Mouse (Mus musculus) intestine, embryonic 15.5 days (tissue): ENCODE results near the gene Neurl2. TPM values are rescaled to one million over a fixed set of nuclear protein-coding genes. Genes with fewer than 3 reads are reported as not detected.
"Not testable (repeated sequence)": the region's sequence is repeated elsewhere in the genome, so short reads cannot be mapped to it uniquely, and the experiment has no call there.

ENCODE experiments used
- ATAC-seq: fragments of 200-750 bp; cut with Nextera tagmentation; 2 replicates; pipeline ENCODE4 v1.8.0; 2017; ENCODE audit warnings: moderate TSS enrichment, moderate library complexity
- H3K27ac ChIP-seq: fragments of 300-500 bp; sonication (generic); 2 replicates; pipeline ENCODE4 v1.5.1; 2015; ENCODE audit warnings: mild to moderate bottlenecking, inconsistent platforms
- H3K27me3 ChIP-seq: fragments of 300-500 bp; sonication (generic); replicated peaks from 2 replicates; pipeline ENCODE4 v1.6.1; 2015; ENCODE audit warnings: inconsistent platforms
- H3K36me3 ChIP-seq: fragments of 300-500 bp; sonication (generic); 2 replicates; pipeline ENCODE4 v1.6.1; 2015; ENCODE audit warnings: inconsistent platforms
- H3K4me1 ChIP-seq: fragments of 300-500 bp; sonication (generic); replicated peaks from 2 replicates; pipeline ENCODE4 v1.6.1; 2015; ENCODE audit warnings: inconsistent platforms
- H3K4me2 ChIP-seq: fragments of 300-500 bp; sonication (generic); replicated peaks from 2 replicates; pipeline ENCODE4 v1.6.1; 2015; ENCODE audit warnings: mild to moderate bottlenecking, inconsistent platforms
- H3K4me3 ChIP-seq: fragments of 300-500 bp; sonication (generic); replicated peaks from 2 replicates; pipeline ENCODE4 v1.5.1; 2015; ENCODE audit warnings: inconsistent platforms
- H3K9ac ChIP-seq: fragments of 300-500 bp; sonication (generic); 2 replicates; pipeline ENCODE4 v1.6.1; 2015; ENCODE audit warnings: inconsistent platforms
- H3K9me3 ChIP-seq: fragments of 300-500 bp; sonication (generic); 2 replicates; pipeline ENCODE4 v1.6.1; 2016; ENCODE audit warnings: inconsistent platforms
- WGBS: fragments of 180-500 bp; shearing (Covaris S2); methylation state at CpG from one replicate; pipeline ENCODE4 v1.1.7; 2015; 5-methylcytosine and 5-hydroxymethylcytosine counted together
- polyA plus RNA-seq: library from polyadenylated mRNA; unstranded; fragments of >200 nt; fragmentation: Nextera tagmentation; extraction: Ambion mirVana; gene quantifications from 2 replicates; pipeline ENCODE4 v1.2.1, GENCODE M21; 2015

The Neurl2 gene
- polyA plus RNA-seq, 1 experiment from 2014 or later = 6.8 TPM

DNA sequence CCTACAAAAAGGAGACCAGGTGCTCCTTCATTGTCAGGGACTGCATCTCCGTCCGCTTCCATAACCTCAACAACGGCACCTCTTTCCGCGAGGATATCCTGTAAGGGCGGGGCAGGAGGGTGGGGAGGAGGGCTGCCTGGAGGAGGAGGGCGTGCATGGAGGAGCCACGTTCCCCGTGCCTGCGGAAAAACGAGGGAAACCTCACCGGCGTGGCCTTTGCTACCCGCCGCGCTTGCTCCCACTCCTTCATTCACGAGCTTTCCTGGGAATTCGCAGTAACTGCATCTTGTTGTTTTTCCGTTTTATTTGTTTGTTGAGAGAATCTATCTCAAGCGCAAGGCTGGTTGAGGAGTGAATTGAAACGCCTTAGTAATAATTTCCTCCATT, 27.9 kb downstream of the Neurl2 start:
- WGBS = under 1% methylated on average over 21 of the region's 21 CpGs
- peak overlapping the region; percentile 65 for H3K4me3 ChIP-seq
- H3K9me3 ChIP-seq = no peaks in the 10 kb centered on the region
- H3K27me3 ChIP-seq = no peaks in the 10 kb centered on the region
- H3K9ac ChIP-seq = peak overlapping the region; percentile 70
- peak overlapping the region; percentile 65 for H3K4me2 ChIP-seq
- peak; percentile 76 for ATAC-seq
- 0 out of 2 replicates have a peak, but pooled peaks cover 1% of the 10 kb centered on the region for H3K36me3 ChIP-seq
- peaks cover 15% of the 10 kb centered on the region for H3K4me1 ChIP-seq
- H3K27ac ChIP-seq = peak overlapping the region; percentile 83

DNA sequence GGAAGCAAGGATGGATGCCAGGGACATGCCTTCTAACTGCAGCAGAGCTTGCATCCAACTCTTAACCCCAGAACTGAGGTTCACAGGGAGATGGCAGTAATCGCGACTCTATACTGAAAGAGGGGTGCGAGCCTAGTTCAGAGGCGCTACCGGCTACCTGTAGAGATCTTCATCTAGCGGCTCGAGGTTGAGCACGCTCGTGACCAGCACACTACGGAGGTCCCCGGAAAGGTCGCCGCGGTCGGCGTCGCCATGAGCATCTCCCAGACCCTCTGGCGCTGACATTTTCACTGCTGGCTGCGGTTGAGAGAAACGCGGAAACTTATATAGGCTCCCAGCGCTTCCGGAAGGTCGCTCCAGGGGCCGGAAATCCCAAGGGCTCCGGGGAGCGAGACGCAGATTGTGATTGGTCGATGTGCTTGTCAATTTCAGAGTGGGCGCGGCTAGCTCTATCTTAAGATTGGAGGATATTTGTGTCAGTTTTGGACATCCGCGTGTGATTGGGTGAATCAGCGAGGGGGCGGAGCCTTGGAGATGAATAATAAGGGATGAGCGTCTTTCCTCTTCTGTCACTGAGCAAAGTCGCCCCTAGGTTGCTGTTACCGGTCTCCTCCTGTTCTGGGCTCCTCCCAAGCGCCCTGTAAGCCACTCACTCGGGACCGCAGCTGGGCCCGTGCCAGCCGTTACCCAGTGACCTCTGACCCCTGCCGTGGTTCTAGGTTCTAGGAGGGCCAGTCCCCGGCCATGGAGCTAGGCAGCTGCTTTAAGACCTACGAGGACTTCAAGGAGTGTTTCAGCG, 28.5 kb downstream of the Neurl2 start, which contains the start of the genes Acot8 and Zswim3:
TSS of gene Acot8 (minus strand) at position 350 of the 799 bp plus-strand sequence.
TSS of gene Zswim3 (plus strand) at position 566 of the 799 bp plus-strand sequence.
- Histone ChIP-seq H3K27me3 (no peaks in the 10 kb centered on the region), H3K27ac (peak within 1 kb of the TSS; percentile 83), H3K9me3 (no peaks in the 10 kb centered on the region), H3K4me1 (peaks cover 15% of the 10 kb centered on the region), H3K36me3 (0 out of 2 replicates have a peak, but pooled peaks cover 4% of the 10 kb centered on the region), H3K4me3 (peak within 1 kb of the TSS; percentile 65), H3K4me2 (peak within 1 kb of the TSS; percentile 65), H3K9ac (peak within 1 kb of the TSS; percentile 76)
- ATAC-seq = peak; percentile 97
- WGBS = under 1% methylated on average over 47 of the region's 47 CpGs

DNA sequence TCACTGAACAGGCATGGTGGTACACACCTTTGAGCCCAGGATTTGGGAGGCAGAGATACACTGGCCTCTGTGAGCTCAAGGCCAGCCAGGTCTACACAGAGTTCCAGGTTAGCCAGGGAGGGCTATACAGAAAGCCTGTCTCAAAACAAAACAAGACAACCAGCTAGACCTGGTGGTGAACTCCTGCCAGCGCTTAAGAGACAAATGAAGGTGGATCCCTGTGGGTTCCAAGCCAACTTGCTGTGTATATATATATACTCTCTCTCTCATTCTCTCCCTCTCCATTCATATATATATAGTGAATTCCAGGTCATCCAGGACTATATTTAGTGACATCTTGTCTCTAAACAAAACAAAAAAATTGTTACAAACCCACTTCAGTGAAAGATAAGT, 29.3 kb downstream of the Neurl2 start:
- ATAC-seq = no peak
- H3K4me1 ChIP-seq = peaks cover 15% of the 10 kb centered on the region
- H3K9ac ChIP-seq = peak overlapping the region; percentile 76
- H3K27ac ChIP-seq = peak overlapping the region; percentile 23; the same call in 1 of the 2 replicates
- H3K36me3 ChIP-seq = 0 out of 2 replicates have a peak, but pooled peaks cover 4% of the 10 kb centered on the region
- peak overlapping the region; percentile 65 for H3K4me2 ChIP-seq
- 45% methylated on average over 1 of the region's 1 CpGs for WGBS
- H3K27me3 ChIP-seq = no peaks in the 10 kb centered on the region
- no peaks in the 10 kb centered on the region for H3K9me3 ChIP-seq
- peak overlapping the region; percentile 65 for H3K4me3 ChIP-seq

DNA sequence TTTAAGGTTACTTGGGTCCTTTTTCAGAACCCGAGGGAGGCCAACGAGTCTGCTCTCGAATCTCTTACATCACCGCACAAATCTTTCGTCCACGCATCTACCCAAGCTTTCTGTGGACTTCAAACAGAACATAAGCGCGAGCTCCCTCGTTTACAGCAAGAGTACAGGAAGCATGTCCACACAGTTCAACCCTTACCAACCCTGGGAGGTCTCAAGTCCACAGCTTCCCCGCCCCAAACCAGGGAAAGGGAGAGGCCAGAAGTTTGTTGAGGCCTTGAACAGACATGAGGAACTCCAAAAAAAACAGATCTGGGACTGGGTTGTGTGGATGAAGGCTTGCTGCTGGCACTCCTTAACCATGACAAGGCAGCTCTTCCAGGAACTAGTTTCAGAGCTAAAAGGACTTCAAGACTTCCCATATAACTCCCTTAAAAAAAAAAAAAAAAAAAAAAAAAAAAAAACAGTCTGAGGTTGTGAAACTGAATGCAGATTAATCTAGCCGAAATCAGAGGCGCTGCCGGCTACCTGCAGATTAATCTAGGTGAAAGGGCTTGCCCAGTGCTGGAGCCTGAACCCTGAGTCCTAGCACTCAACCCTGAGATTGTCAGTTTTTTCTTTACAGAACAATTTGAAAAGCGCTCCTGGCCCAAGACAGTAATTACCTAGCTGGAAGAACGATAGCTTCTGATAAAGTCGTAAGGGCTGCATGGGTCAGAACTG, 29.9 kb downstream of the Neurl2 start:
- no peak for ATAC-seq
- H3K27ac ChIP-seq = peak overlapping the region; percentile 23; the same call in 1 of the 2 replicates
- WGBS = 81% methylated on average over 16 of the region's 16 CpGs

DNA sequence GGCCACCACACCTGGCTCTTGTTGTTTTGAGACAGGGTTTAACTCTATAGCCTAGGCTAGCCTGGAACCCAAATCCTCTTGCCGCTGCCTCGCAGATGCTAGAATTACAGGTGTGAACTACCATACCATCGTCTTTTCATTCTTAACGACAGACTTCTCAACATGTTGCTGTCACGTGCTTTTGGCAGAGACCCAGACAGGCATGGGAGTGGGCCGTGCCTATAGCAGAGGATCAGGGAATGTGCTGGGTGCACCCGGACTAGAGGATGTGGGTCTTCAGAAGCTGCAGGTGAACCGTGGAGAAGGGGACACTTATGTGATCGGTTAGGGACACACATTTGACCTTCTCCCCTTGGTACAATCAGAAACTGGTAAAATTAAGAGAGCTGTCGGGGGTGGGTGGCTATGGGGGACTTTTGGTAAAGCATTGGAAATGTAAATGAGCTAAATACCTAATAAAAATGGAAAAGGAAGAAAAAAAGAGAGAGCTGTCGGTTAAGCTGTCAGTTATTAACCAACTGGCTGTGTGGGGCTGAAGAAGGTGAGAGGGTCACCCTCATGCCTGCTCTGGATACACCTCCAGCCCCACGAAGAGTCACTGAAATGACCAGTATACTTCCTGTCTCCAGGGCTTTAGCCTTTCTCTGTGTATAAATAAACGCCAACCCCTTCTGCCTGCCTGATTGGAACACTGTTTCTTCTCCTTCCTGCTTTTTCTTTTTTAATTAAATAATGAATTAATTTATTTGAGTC, 32.8 kb downstream of the Neurl2 start:
- ATAC-seq = no peak
- H3K27me3 ChIP-seq = no peaks in the 10 kb centered on the region
- H3K9me3 ChIP-seq = no peaks in the 10 kb centered on the region
- peaks cover 12% of the 10 kb centered on the region for H3K4me1 ChIP-seq
- no peak overlapping the region for H3K27ac ChIP-seq
- H3K36me3 ChIP-seq = peaks cover 13% of the 10 kb centered on the region; the same call in 1 of the 2 replicates
- 89% methylated on average over 13 of the region's 13 CpGs for WGBS
- no peak overlapping the region for H3K4me2 ChIP-seq
- H3K4me3 ChIP-seq = no peak overlapping the region
- H3K9ac ChIP-seq = no peak overlapping the region

More for the DNA sequence above, 29.9 kb downstream of the Neurl2 start:
- H3K4me2 ChIP-seq = peak overlapping the region; percentile 65
- H3K36me3 ChIP-seq = 0 out of 2 replicates have a peak, but pooled peaks cover 4% of the 10 kb centered on the region
- H3K4me3 ChIP-seq = peak overlapping the region; percentile 65
- H3K9ac ChIP-seq = peak overlapping the region; percentile 76
- H3K9me3 ChIP-seq = no peaks in the 10 kb centered on the region
- H3K4me1 ChIP-seq = peaks cover 15% of the 10 kb centered on the region
- no peaks in the 10 kb centered on the region for H3K27me3 ChIP-seq

DNA sequence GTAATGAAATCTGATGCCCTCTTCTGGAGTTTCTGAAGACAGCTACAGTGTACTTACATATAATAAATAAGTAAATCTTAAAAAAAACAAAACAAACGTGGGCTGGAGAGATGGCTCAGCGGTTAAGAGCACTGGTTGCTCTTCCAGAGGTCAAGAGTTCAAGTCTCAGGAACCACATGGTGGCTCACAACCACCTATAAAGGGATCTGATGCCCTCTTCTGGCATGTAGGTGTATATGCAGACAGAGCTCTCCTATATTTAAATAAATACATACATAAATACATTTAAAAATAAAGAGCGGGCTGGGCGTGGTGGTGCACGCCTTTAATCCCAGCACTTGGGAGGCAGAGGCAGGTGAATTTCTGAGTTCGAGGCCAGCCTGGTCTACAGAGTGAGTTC, 34.7 kb downstream of the Neurl2 start:
- H3K4me1 ChIP-seq, ATAC-seq, H3K27ac ChIP-seq, H3K9me3 ChIP-seq, H3K27me3 ChIP-seq, H3K4me3 ChIP-seq, H3K9ac ChIP-seq, H3K4me2 ChIP-seq: not testable (repeated sequence)
- H3K36me3 ChIP-seq = peaks cover 18% of the 10 kb centered on the region
- WGBS = 74% methylated on average over 6 of the region's 6 CpGs

DNA sequence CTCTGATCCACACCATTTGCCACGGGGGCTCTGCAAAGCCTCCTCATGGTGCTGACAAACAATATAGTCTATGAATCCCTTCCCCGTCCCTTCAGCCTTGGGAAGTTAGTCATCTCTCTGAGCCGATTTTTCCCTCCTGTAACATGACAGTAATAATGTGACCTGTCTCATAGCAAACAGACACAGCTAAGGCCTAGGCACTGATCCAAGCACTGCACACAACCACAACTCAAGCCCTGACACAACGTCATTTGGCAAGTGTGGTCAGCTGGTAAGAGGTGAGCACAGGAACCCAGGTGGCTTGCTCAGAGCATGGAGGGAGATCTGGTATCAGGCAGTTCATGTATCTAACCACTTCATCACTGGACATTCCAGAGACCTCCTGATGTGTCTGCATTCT, 37.4 kb downstream of the Neurl2 start:
- 82% methylated on average over 4 of the region's 4 CpGs for WGBS
- Histone ChIP-seq H3K27ac (no peak overlapping the region), H3K36me3 (peaks cover 38% of the 10 kb centered on the region), H3K27me3 (no peaks in the 10 kb centered on the region), H3K4me1 (no peaks in the 10 kb centered on the region), H3K9me3 (no peaks in the 10 kb centered on the region), H3K4me3 (no peak overlapping the region), H3K4me2 (no peak overlapping the region), H3K9ac (no peak overlapping the region)
- no peak for ATAC-seq

DNA sequence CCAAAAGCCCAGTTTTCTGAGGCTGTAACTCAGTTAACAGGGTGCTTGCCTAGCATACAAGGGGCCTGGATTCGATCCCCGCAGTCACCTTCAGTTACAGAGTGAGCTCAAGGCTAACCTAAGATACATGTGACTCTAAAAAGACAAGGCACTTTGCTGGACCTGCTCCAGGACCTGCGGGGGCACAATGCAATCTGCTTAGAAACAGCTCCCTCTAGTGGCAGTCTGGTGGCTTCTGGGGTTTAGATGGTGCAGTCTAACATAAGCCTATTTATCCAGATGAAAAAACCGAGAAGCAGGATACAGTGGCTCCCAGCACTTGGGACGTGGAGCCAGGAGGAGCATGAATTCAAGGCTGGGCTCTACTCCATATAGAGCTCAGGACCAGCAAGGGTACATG, 39.0 kb downstream of the Neurl2 start:
- H3K27ac ChIP-seq = no peak overlapping the region
- no peaks in the 10 kb centered on the region for H3K9me3 ChIP-seq
- no peak overlapping the region for H3K9ac ChIP-seq
- H3K4me2 ChIP-seq = no peak overlapping the region
- ATAC-seq = peak; percentile 52
- H3K27me3 ChIP-seq = no peaks in the 10 kb centered on the region
- 32% methylated on average over 5 of the region's 5 CpGs for WGBS
- no peaks in the 10 kb centered on the region for H3K4me1 ChIP-seq
- peaks cover 39% of the 10 kb centered on the region for H3K36me3 ChIP-seq
- H3K4me3 ChIP-seq = no peak overlapping the region

DNA sequence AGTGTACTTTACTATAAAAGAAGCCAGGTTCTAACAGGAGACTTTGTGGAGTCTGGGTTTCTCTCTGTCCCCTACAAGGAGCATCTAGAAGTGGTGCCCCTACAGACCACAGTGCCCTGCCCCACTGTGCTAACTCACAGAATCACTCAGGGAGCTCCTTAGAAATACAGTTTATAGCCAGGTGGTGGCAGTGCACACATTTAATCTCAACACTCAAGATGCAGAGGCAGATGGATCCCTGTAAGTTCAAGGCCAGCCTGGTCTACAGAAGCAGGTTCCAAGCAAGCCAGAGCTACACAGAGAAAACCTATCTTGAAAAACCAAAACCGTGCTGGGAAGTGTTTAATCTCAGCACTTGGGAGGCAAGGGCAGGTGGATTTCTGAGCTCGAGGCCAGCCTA, 39.5 kb downstream of the Neurl2 start:
- no peak for ATAC-seq
- Histone ChIP-seq H3K4me2 (no peak overlapping the region), H3K4me3 (no peak overlapping the region), H3K9me3 (no peaks in the 10 kb centered on the region), H3K9ac (no peak overlapping the region), H3K27ac (no peak overlapping the region), H3K36me3 (peaks cover 39% of the 10 kb centered on the region), H3K27me3 (no peaks in the 10 kb centered on the region), H3K4me1 (no peaks in the 10 kb centered on the region)
- 92% methylated on average over 2 of the region's 2 CpGs for WGBS

DNA sequence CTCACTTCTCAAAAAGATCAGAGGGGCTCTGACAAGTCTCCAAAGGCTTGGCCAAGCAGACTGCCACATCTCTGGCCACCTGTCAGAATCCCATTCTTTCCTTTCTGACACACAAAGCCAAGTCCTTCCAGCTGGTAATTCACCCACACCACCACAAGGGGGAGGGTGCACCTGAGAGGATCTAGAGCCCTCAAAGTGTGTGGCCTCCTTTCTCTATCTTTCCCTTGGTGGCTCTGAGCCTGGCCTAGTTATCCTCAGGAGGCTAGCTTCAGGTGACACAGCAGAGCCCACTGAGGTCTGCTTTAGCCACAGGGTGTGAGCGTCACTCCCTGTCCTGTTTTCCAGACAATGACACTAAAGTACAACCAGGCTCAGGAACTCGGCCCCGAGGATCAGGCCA, 40.0 kb downstream of the Neurl2 start:
- Histone ChIP-seq H3K4me3 (no peak overlapping the region), H3K4me2 (no peak overlapping the region), H3K9me3 (no peaks in the 10 kb centered on the region), H3K4me1 (peaks cover 2% of the 10 kb centered on the region; the same call in 1 of the 2 replicates), H3K9ac (no peak overlapping the region), H3K36me3 (peaks cover 39% of the 10 kb centered on the region), H3K27me3 (no peaks in the 10 kb centered on the region), H3K27ac (no peak overlapping the region)
- peak; percentile 36; the same call in 1 of the 2 replicates for ATAC-seq
- WGBS = 66% methylated on average over 3 of the region's 3 CpGs

DNA sequence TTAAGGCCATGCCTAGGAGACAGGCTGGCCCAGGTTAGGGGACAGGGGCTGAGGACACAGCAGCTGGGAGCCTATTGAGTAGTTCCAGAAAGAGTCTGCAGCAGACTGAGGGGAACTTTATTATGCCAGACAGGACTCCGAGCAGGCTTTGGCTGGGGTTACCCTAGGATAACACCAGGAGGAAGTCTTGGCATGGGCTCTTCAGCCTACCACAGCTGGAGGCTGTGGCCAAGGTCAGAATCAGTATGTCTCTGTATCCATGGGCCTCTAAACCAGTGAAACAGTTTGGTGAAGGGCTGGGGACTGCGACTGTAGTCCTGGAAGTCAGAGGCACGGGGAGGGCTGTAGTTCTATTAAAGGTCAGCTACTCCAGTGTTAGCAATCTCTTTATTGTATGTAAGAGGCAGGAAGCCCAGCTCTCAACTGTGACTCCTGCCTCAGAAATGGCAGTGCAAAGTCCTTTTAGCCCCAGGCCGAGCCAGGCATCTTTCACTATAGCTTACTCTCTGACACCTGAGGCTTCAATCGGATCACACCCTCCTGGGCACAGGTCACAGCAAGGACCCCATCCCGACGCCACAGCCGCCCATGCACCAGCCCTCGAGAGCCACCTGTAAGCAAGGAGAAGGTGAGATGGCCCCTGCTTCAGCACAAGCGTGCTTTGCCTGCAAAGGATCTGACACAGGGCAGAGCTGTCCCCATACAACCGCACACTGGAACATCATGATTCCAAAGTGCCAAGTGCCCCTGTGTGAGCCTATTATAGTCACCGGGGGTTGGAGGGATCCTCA, 40.7 kb downstream of the Neurl2 start:
- no peak overlapping the region for H3K9ac ChIP-seq
- H3K36me3 ChIP-seq = peaks cover 35% of the 10 kb centered on the region
- no peaks in the 10 kb centered on the region for H3K27me3 ChIP-seq
- WGBS = 88% methylated on average over 12 of the region's 12 CpGs
- peaks cover 4% of the 10 kb centered on the region; the same call in 1 of the 2 replicates for H3K4me1 ChIP-seq
- H3K9me3 ChIP-seq = no peaks in the 10 kb centered on the region
- no peak for ATAC-seq
- H3K4me3 ChIP-seq = no peak overlapping the region
- H3K27ac ChIP-seq = no peak overlapping the region
- no peak overlapping the region for H3K4me2 ChIP-seq
